ENCODE assay signal across 19 mouse cellular contexts in the genomic region with DNA sequence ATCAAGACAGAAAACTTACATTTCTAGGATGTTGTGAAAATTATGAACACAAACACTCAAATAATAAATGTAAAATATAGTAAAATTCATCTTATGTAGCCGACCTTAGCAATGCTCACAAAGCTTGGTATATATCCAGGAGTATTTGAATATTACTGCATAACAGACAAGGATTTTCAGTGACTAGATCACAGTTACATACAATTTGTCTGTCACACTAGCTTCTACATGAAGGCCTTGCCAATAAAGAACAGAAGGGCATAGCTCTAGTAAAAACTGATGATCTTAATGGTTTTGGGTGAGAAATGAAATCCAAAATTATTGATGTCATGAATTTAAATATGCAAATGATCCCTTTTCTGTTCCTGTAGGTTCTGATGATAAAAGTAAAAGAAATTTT.
"Had no signal": no experiment of that assay in that cellular context is flagged by ENCODE, and none has a peak within 500 bp of the region (broad histone marks: within the 10 kb centered on the region; RNA-seq: fewer than 3 reads in every experiment).

No protein-coding gene starts in this region.

- H3K27me3 ChIP-seq: midbrain, embryonic 12.5 days; neural tube, embryonic 13.5 days; neural tube, embryonic 15.5 days had no signal

- H3K4me2 ChIP-seq: lung, embryonic 14.5 days; midbrain, embryonic 12.5 days; neural tube, embryonic 13.5 days; neural tube, embryonic 15.5 days had no signal

- H3K9ac ChIP-seq: lung, embryonic 14.5 days; midbrain, embryonic 12.5 days; neural tube, embryonic 13.5 days; neural tube, embryonic 15.5 days had no signal

- ATAC-seq: midbrain, embryonic 16.5 days had no signal

- H3K4me3 ChIP-seq: midbrain, embryonic 10.5 days; midbrain, embryonic 12.5 days; myocyte; neural tube, embryonic 13.5 days; neural tube, embryonic 15.5 days had no signal

- H3K27ac ChIP-seq: midbrain, embryonic 10.5 days; midbrain, embryonic 12.5 days; neural tube, embryonic 13.5 days; neural tube, embryonic 15.5 days had no signal

- H3K36me3 ChIP-seq: midbrain, embryonic 10.5 days; midbrain, embryonic 12.5 days; neural tube, embryonic 13.5 days; neural tube, embryonic 15.5 days had no signal

- H3K4me1 ChIP-seq: midbrain, embryonic 10.5 days; midbrain, embryonic 12.5 days; neural tube, embryonic 13.5 days; neural tube, embryonic 15.5 days had no signal

- H3K9me3 ChIP-seq: midbrain, embryonic 10.5 days; midbrain, embryonic 12.5 days; neural tube, embryonic 13.5 days; neural tube, embryonic 15.5 days had no signal

- DNase-seq: lung, adult 18-20 months; lung, embryonic 14.5 days; lung, postnatal 10 days; lung, postnatal 4 days; midbrain, embryonic 14.5 days; retina, postnatal 1 day; right cerebral cortex, adult 18-20 months; right cerebral cortex, postnatal 25 days; right cerebral cortex, postnatal 4 days; spleen, adult 18-20 months; thymus, adult 18-20 months; thymus, postnatal 14 days; thymus, postnatal 36 days had no signal
